Mouse (Mus musculus) effector memory CD4-positive, alpha-beta T cell, adult 5 months (primary cell): ENCODE data around the gene CN725425. TPM values are rescaled to one million over a fixed set of nuclear protein-coding genes. Genes with fewer than 3 reads are reported as not detected.

ENCODE experiments used
- polyA plus RNA-seq: library from polyadenylated mRNA; unstranded; fragments of 100-300 nt; shearing (Covaris generic); gene quantifications from one replicate; pipeline ENCODE4 v1.2.1, GENCODE M21; 2017

The CN725425 gene
- not detected for polyA plus RNA-seq

GRCm38 (mm10) chr15:91199256-91199905 is at the start of gene CN725425:
Gene CN725425 (plus strand): TSS chr15:91199494.

GRCm38 (mm10) chr15:91191412-91192222 is 7.7 kb upstream of the CN725425 start, which contains the start of gene Abcd2:
Gene Abcd2 (minus strand): TSS chr15:91191799.

Other genes starting within 250 kb of the CN725425 start
- not detected for gene Kif21a, start 149.5 kb upstream of the CN725425 start, polyA plus RNA-seq
- gene Abcd2, start 7.7 kb upstream of the CN725425 start, polyA plus RNA-seq, result not detected